Mouse (Mus musculus): Measurements from ENCODE around the gene Cck.

Cck gene

GRCm38 (mm10) chr9:121495529-121495928 lies at the start of gene Cck:
TSS of gene Cck (minus strand) at chr9:121495694.
- peak; percentile 56 for DNase-seq (ENCODE audit: low read depth, low spot score)

DNA sequence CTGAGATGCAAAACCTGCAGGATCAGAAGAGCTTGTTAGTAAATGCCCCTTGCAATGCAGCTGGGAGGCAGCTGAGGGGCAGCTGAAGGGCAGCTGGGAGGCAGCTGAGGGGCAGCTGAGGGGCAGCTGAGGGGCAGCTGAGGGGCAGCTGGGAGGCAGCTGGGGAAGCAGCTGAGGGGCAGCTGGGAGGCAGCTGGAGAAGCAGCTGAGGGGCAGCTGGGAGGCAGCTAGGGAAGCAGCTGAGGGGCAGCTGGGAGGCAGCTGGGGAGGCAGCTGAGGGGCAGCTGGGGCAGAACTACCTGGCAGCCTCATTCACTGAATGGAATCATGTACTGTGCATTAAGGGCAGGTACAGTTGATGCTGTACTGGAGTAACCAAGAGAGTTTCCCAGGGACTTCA lies 46.0 kb upstream of the Cck start:
- peak; percentile 6 for DNase-seq (ENCODE audit: low read depth, low spot score)

GRCm38 (mm10) chr9:121532626-121533025 lies 37.1 kb upstream of the Cck start:
- no peak for DNase-seq (ENCODE audit: low read depth, low spot score)

DNA sequence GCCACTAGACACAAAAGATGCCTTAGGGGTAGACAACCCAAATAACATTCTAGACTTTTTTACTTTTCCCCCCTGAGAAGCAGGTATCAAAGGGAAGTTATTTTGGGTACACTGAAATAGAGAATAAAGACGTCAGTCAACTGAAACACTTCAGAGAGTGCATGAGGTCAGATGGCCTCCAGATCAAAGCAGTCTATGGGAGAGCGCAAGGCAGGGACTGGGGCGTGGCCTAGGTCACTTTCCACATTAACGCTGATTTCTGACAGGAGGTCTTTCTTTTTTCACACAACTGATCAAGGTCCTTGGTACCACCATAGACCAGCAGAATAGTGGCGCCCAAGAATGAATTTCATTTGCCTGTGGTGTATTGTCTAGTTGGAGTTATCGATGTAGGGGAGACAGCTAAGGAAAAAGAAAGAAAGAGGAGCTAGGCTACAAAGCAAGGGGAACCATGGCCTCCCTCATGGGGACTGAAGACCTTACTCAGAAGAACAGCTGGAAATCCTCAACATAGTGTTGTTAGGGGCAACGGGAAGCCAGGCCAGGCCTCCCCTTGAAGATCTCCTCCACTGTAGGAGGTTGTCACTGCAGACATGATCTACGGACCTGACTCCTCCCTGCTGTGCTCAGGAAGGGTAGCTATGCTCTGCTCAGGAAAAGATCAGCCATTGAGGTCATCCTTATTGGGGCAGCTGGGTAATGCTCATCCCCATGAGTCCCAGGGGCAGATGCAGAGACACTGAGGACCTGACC lies 33.3 kb upstream of the Cck start:
- peak; percentile 41 for DNase-seq (ENCODE audit: low read depth, low spot score)

DNA sequence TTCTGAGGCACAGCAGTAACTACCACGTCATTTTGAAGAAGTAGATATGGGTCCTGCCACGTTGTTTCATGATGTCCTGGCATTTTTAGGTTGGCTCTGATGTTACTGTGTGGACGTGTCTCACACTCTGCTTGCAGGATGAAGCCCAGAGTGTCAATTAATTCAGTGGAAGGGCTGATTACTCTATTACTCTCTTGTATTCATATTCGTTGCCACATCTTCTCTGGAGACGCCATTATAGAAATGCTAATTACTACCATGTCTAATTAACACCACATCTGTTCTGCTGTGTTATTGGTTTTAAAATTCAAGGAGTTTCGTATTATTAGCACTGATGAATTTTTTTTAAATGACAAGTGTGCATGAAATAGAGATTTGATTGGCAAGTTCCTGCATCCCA lies 30.7 kb upstream of the Cck start:
- DNase-seq (ENCODE audit: low read depth, low spot score), result no peak

GRCm38 (mm10) chr9:121520047-121520446 lies 24.6 kb upstream of the Cck start:
- no peak for DNase-seq (ENCODE audit: low read depth, low spot score)

GRCm38 (mm10) chr9:121514462-121514861 lies 19.0 kb upstream of the Cck start:
- no peak for DNase-seq (ENCODE audit: low read depth, low spot score)

DNA sequence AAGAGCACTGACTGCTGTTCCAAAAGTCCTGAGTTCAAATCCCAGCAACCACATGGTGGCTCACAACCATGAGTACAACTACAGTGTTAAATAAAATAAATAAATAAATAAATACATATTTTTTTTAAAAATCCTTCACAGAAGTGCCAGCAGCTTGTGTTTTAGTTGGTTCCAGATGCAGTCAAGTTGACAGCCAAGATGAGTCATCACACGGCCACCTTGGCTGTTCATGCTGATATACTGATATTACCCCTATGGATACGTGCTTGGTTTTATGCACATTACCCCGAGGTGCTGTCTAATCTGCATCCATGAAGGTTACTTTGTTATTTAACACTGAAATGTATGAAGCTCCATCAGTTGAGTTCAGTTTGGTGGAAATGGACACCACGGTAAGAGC lies 16.4 kb upstream of the Cck start:
- DNase-seq (ENCODE audit: low read depth, low spot score), result no peak

DNA sequence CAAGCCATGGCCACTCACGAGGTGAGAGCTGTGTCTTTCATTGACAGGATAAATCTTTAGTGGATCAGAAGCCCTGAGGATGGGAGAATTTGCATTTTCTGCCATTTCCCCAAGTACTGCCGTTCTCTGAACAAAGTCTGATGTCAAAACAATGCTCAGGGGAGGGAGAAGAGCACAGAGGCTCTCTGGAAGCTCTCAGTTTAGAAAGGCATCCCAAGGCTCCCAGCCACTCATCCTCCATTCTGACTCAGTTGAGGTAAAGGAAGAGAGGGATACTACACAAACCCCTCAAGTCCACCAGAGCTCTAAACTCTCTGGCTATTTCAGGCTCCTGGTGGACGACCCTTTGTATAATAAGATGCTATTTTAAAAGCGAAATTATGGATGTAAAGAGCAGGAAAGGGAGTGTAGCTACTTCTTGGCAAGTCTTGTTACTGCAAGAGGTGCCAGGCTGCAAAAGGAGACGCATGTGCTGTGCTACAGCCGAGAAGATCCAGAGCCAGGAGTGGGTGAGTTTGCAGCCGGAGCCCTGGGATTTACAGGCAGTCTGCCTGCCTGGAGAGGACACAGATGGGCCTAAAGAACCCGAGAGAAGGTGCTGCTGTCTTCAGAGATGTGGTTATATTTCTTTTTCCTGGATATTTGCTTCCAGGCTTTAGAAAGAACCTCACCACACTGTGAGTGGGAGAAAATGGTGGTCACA lies 11.1 kb upstream of the Cck start:
- no peak for DNase-seq (ENCODE audit: low read depth, low spot score)

- DNase-seq (ENCODE audit: low read depth, low spot score), result no peak
Observed at GRCm38 (mm10) chr9:121505346-121505745, 9.9 kb upstream of the Cck start.

DNA sequence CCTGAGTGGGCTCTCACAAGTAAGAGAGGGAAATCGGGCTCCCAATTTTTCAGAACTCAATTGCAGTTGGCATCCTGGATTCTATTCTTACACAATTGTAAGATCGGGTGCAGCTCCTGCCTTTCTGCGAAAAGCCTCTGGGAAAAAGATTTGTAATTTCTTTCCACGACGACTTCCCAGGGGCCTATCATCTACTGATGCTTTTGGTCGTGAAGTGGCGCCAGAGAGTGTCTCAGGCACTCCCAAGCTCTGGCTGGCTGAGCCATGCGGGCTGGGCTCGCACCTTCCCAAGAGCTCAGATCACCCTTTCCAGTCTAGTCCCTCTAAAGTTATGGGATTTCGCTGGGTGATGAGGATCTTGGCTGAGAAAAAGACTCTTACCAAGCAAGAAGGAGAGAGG lies 608 bp upstream of the Cck start:
- DNase-seq (ENCODE audit: low read depth, low spot score), result no peak

DNA sequence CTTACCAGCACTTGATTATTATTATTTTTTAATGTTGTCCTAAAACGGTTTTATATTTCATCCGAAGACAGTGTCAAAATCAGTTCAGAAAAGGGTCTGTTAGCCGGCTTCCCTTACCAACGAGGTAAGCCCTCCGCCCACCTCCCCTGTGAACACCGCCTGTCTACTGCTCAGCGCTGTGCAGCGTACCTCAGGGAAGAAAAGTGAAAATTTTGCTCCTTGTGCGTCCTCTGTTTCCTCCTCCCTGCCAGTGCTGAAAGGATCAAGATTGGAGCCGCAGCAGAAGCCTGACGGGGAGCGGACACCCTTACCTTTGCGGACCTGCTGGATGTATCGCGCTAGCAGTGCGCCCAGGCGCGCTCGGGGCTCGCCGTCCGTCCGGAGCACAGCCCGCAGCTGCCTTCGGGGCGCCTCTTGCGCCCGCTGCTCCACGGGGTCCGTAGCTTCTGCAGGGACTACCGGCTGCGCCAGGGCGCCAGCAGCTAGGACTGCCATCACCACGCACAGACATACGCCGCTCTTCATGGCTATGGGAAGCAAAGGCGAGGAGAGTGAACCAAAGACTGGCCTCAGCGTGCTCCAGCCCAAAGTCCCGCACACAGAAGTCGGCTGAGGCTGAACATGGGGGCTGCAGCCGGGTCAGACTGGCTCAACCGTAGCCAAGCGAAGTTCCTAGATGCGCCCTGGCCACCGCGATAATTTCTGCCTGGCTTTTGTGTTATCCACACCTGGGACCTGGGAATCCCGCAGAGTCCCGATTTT lies 1.3 kb downstream of the Cck start:
- DNase-seq (ENCODE audit: low read depth, low spot score), result peak; percentile 30

DNA sequence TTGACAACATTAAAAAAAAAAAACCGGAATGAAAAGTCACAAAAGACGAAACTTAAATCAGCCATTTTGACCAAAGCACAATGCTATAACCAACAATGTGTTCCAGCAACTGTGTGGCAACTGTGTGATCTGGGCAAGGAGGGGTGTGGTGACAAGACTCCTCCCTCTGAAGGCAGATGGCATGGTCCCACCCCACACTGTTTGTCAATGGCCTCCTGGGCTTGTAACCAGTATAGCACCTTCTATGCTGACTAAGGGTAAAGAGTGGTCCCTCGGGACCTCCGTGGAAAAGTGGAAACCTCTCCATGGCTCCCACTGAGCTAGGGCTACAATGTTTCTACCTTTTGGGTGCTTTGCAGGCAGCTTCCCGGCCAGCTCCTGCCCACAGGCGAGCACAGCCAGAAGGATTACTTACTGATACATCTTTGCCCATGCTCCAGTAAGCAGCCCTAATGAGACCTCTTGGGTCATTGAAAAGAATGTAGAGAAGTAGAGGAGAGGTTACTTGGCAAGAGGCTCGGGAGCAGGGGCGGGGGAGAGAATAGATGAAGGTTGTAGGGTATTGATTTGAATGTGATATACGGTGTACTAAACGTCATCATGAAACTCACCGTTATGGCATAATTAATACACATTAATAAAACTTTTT lies 3.8 kb downstream of the Cck start:
- DNase-seq (ENCODE audit: low read depth, low spot score), result no peak

DNA sequence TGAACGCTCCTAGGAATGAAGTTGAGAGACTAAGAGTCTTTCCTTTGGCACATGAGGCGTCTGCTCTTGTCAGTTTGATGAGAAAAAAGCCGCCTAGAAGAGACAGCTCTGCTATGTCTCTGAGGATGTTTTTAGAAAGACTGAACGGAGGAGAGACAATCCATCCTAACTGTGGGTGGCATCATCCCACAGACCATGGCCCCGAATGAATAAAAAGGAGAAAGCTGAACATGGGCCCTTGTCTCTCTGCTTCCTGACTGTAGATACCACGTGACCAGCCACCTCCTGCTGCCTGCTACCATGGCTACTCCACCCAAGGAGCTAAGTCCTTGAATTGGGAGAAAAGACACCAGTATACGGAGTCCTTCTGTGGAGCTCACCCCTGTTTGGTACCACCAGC lies 8.3 kb downstream of the Cck start:
- DNase-seq (ENCODE audit: low read depth, low spot score), result no peak

GRCm38 (mm10) chr9:121479453-121479852 lies 16.0 kb downstream of the Cck start:
- peak; percentile 88 for DNase-seq (ENCODE audit: low read depth, low spot score)

DNA sequence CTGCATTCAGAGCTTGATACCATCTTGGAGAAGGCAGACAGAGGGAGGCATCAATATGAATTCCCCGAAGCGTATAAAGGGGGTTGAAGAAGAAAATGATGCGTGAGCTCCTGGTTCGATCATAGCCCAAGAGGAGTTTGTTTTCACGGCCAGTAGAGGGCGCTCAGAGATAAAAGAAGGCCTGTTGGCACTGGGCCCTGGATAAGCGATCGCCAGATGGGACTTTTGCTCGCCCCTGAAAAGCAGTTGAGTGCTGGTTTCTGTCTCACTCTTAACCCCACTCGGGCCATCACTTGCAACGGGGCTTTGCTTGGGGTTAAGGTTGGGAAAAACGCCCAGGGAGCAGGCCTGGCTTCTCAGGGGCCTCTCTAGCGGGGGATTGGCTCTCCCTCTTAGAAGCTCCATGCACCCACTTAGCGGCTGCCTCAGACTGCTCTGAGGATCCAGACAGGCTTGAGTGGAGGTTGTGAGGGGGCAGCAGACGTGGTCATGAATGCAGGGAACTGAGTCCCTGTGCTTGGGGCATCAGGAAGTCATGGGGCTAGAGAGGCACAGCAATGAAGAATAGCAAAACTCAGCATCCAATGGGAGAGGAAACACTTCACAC lies 18.1 kb downstream of the Cck start:
- peak; percentile 87 for DNase-seq (ENCODE audit: low read depth, low spot score)

DNA sequence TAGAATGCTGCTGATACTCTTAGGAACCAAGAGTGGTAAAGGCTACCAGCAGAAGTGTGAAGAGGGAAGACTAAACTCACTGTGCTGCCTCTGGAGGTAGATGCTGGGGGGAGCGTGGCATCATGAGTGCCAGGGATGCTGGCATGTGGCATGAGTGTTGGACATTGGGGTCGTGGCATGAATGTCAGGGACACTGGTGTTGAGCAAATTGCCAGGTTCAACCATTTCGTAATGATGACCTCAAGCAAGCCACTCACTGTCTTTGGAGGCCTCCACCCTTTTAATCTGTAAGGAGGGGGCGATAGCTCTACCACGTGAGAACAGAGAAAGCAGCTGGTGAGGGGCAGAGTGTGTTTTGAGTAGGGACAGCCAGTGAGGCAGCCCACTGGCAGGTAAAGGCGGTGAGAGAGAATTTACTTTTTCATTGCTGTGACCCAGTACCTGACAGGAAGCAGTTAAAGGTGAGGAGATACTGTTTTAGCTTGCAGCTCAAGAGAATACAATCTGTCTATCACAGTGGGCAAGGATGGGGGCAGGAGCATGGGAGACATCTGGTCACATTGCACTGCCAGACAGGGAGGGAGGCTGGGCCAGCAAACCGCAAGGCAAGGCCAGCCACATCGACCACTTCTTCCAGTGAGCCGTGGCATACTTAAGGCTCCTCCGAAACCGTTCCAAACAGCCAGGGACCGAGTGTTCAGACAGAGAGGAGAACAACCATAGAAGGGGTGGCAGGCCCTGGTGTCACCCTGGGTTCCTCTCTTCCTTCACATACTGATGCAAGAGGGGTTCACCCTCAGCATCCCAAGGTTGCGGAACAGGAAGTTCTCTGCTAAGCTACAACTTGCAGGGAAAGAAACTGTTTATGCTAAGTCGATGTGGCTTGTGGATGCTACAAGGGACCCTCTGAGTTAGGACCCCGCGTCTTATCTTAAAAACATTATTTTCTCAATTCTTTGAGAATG lies 19.7 kb downstream of the Cck start:
- DNase-seq (ENCODE audit: low read depth, low spot score), result no peak

DNA sequence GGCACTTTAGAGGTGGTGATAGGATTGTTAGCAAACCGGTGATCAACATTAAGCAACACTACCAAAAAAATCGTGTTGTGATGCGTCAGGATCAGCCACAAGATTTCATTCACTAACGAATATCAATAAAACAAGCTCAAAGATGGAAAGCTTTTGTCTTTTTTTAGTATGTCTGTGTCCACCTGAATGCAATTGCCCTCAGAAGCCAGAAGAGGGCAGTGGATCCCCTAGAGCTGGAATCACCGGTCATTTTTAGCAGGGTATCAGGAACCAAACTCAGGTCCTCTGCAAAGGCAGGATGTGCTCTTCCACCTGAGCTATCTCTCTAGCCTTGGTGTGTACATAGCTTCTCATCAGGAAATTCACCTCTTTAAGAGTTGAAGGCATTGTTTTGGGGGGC lies 20.7 kb downstream of the Cck start:
- DNase-seq (ENCODE audit: low read depth, low spot score), result no peak

DNA sequence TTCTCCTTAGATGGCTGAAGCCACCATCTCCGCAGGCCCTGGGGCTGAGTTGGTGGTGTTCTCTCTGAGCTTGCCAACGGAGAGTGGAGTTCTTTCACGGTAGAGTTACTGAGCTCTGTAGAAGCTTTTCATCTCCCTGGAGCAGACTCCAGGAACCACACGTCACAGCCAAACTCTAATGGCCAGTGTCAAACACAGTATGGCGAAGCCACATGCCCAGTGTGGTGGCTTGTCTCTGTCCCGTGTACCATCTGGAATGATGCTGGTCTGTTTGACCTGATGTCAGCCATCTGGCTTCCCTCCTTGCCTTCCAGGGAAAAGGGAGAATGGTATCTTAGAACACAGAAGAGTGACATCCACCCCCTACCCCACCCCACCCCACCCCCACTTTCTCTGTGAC lies 25.8 kb downstream of the Cck start:
- DNase-seq (ENCODE audit: low read depth, low spot score), result no peak

DNA sequence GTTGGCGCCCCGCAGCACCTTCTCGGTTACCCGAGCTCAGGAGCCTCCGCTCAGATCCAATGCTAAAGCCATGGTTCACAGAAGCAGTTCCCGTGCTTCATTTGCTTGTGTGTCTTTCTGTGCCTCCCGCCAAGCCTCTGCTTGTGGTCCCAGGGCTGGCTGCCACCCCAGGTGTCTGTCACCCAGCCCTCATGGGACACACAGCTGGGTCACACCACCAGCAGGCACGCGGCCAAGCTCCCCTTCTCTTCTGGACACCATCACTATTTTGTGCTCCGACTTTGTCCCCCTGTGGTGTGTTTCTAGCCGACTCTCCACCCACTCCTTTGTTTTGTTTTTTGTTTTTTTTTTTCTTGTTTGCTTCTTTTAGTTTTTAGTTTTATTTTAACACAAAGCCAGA lies 28.0 kb downstream of the Cck start:
- no peak for DNase-seq (ENCODE audit: low read depth, low spot score)

DNA sequence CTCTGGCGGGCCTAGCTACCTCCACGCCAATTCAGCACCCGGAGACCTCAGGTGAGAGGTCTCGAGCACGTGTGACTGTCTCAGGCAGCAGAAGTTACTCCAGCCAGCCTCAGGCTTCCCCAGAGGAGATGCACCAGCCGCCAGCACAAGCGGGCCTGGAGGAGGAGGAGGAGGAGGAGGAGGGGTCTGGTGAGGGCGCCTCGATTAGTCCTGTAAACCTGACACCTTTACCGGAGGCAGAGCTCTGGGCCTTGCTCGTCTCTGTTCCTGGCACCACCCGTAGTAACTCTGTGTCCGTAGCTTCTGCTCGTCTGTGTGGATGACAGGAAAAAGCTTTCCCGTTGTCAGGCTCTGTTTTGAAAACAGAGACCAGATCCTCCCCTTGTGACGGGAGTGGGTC lies 35.0 kb downstream of the Cck start:
- no peak for DNase-seq (ENCODE audit: low read depth, low spot score)

Data from mesoderm, embryonic 11.5 days (tissue).